Mouse (Mus musculus) cerebellum, adult 9-11 months (tissue): Measurements from ENCODE around the gene Acer2.
A peak's percentile ranks its signal among the peaks of the same experiment; 100 is the strongest.
"Not testable (repeated sequence)": the region's sequence is repeated elsewhere in the genome, so short reads cannot be mapped to it uniquely, and the experiment has no call there.

Source experiments
- DNase-seq: peaks from one replicate; pipeline ENCODE4 v3.0.0; 2022

Gene Acer2

GRCm38 (mm10) chr4:86874146-86874847, at the start of gene Acer2:
Gene Acer2 (plus strand): TSS chr4:86874396.
- DNase-seq = peak; percentile 77

- DNase-seq = no peak
Observed at GRCm38 (mm10) chr4:86825143-86825542, 49.1 kb upstream of the Acer2 start.

- DNase-seq = no peak
Observed at GRCm38 (mm10) chr4:86831896-86832295, 42.3 kb upstream of the Acer2 start.

GRCm38 (mm10) chr4:86841141-86841540, 33.1 kb upstream of the Acer2 start:
- not testable (repeated sequence) for DNase-seq

GRCm38 (mm10) chr4:86845384-86845783, 28.8 kb upstream of the Acer2 start:
- peak; percentile 34 for DNase-seq

- DNase-seq = no peak
Observed at GRCm38 (mm10) chr4:86847246-86847645, 26.9 kb upstream of the Acer2 start.

- DNase-seq = no peak
Observed at GRCm38 (mm10) chr4:86851331-86851730, 22.9 kb upstream of the Acer2 start.

GRCm38 (mm10) chr4:86852018-86852417, 22.2 kb upstream of the Acer2 start:
- DNase-seq = no peak

- DNase-seq = no peak
Observed at GRCm38 (mm10) chr4:86852813-86853590, 21.2 kb upstream of the Acer2 start.

- DNase-seq = no peak
Observed at GRCm38 (mm10) chr4:86856304-86857112, 17.7 kb upstream of the Acer2 start.

GRCm38 (mm10) chr4:86857113-86858069, 16.8 kb upstream of the Acer2 start, which contains the start of gene Rps6:
Gene Rps6 (minus strand): TSS chr4:86857412.
- DNase-seq = peak; percentile 96

GRCm38 (mm10) chr4:86858070-86858440, 16.1 kb upstream of the Acer2 start:
- peak; percentile 15 for DNase-seq

GRCm38 (mm10) chr4:86864087-86864486, 10.1 kb upstream of the Acer2 start:
- DNase-seq = no peak

- no peak for DNase-seq
Observed at GRCm38 (mm10) chr4:86871988-86872387, 2.2 kb upstream of the Acer2 start.

GRCm38 (mm10) chr4:86873072-86873471, 1.1 kb upstream of the Acer2 start:
- DNase-seq = no peak

- DNase-seq = no peak
Observed at GRCm38 (mm10) chr4:86879477-86879876, 5.3 kb downstream of the Acer2 start.

- no peak for DNase-seq
Observed at GRCm38 (mm10) chr4:86881178-86881577, 7.0 kb downstream of the Acer2 start.

GRCm38 (mm10) chr4:86882413-86882812, 8.2 kb downstream of the Acer2 start:
- DNase-seq = no peak

GRCm38 (mm10) chr4:86884945-86885344, 10.7 kb downstream of the Acer2 start:
- DNase-seq = no peak

GRCm38 (mm10) chr4:86885790-86886159, 11.6 kb downstream of the Acer2 start:
- DNase-seq = no peak

GRCm38 (mm10) chr4:86886160-86886878, 12.1 kb downstream of the Acer2 start:
- DNase-seq = no peak

- no peak for DNase-seq
Observed at GRCm38 (mm10) chr4:86887879-86888278, 13.7 kb downstream of the Acer2 start.
